Mouse (Mus musculus) hindbrain, embryonic 11.5 days (tissue): ENCODE data around the gene Nabp1. TPM values are rescaled to one million over a fixed set of nuclear protein-coding genes. Genes with fewer than 3 reads are reported as not detected.

Source experiments
- ATAC-seq: fragments of 200-750 bp; cut with Nextera tagmentation; 2 replicates; pipeline ENCODE4 v1.8.0; 2017; ENCODE audit warnings: mild to moderate bottlenecking, moderate TSS enrichment, moderate library complexity; ENCODE audit not compliant: low FRiP score
- DNase-seq: peaks from one replicate; pipeline ENCODE4 v3.0.0-alpha.2; 2015; ENCODE audit warnings: low spot score
- H3K27ac ChIP-seq: fragments of 300-500 bp; sonication (generic); 2 replicates; pipeline ENCODE4 v1.5.1; 2014; ENCODE audit warnings: mild to moderate bottlenecking, low read depth, low read length
- H3K27me3 ChIP-seq: fragments of 300-500 bp; sonication (generic); 2 replicates; pipeline ENCODE4 v1.6.1; 2014; ENCODE audit warnings: mild to moderate bottlenecking, low read length, moderate library complexity, mixed read lengths; ENCODE audit not compliant: control insufficient read depth, insufficient read depth
- H3K36me3 ChIP-seq: fragments of 300-500 bp; sonication (generic); 2 replicates; pipeline ENCODE4 v1.6.1; 2014; ENCODE audit warnings: mild to moderate bottlenecking, low read length, moderate library complexity, mixed read lengths; ENCODE audit not compliant: control insufficient read depth, insufficient read depth
- H3K4me1 ChIP-seq: fragments of 300-500 bp; sonication (generic); replicated peaks from 2 replicates; pipeline ENCODE4 v1.6.1; 2014; ENCODE audit warnings: low read length, mixed read lengths; ENCODE audit not compliant: control insufficient read depth, insufficient read depth
- H3K4me2 ChIP-seq: fragments of 300-500 bp; sonication (generic); replicated peaks from 2 replicates; pipeline ENCODE4 v1.6.1; 2014; ENCODE audit warnings: mild to moderate bottlenecking, low read depth, low read length
- H3K4me3 ChIP-seq: fragments of 300-500 bp; sonication (generic); 2 replicates; pipeline ENCODE4 v1.5.1; 2014; ENCODE audit warnings: low read depth, low read length
- H3K9ac ChIP-seq: fragments of 300-500 bp; sonication (generic); 2 replicates; pipeline ENCODE4 v1.6.1; 2014; ENCODE audit warnings: low read depth, low read length
- H3K9me3 ChIP-seq: fragments of 300-500 bp; sonication (generic); 2 replicates; pipeline ENCODE4 v1.6.1; 2016; ENCODE audit warnings: low read length; ENCODE audit not compliant: control insufficient read depth
- WGBS: fragments of 180-500 bp; shearing (Covaris S2); extraction: QIAGEN DNeasy Blood & Tissue Kit; methylation state at CpG from one replicate; pipeline ENCODE4 v1.1.7; 2014; 5-methylcytosine and 5-hydroxymethylcytosine counted together
- polyA plus RNA-seq: library from polyadenylated mRNA; unstranded; fragments of >200 nt; fragmentation: Nextera tagmentation; extraction: Ambion mirVana; gene quantifications from 2 replicates; pipeline ENCODE4 v1.2.1, GENCODE M21; 2014

Gene Nabp1
- polyA plus RNA-seq, 1 experiment from 2014 or later: 10.9 TPM

GRCm38 (mm10) chr1:51502353-51502752 lies 24.1 kb upstream of the Nabp1 start:
- Histone ChIP-seq H3K27ac (no peak overlapping the region), H3K4me1 (no peaks in the 10 kb centered on the region), H3K4me3 (no peak overlapping the region), H3K9ac (no peak overlapping the region), H3K27me3 (no peaks in the 10 kb centered on the region), H3K36me3 (no peaks in the 10 kb centered on the region), H3K9me3 (no peaks in the 10 kb centered on the region), H3K4me2 (no peak overlapping the region)
- DNase-seq: no peak
- WGBS: 80% methylated on average over 5 of the region's 5 CpGs
- ATAC-seq: no peak

GRCm38 (mm10) chr1:51501251-51501650 lies 23.0 kb upstream of the Nabp1 start:
- WGBS: 90% methylated on average over 12 of the region's 12 CpGs
- no peaks in the 10 kb centered on the region for H3K36me3 ChIP-seq
- no peak overlapping the region for H3K9ac ChIP-seq
- no peak overlapping the region for H3K4me2 ChIP-seq
- no peaks in the 10 kb centered on the region for H3K27me3 ChIP-seq
- no peak overlapping the region for H3K27ac ChIP-seq
- DNase-seq (no peak), ATAC-seq (no peak)
- no peak overlapping the region for H3K4me3 ChIP-seq
- no peaks in the 10 kb centered on the region for H3K4me1 ChIP-seq
- H3K9me3 ChIP-seq: no peaks in the 10 kb centered on the region

GRCm38 (mm10) chr1:51498601-51499098 lies 20.4 kb upstream of the Nabp1 start:
- no peak for ATAC-seq
- H3K27me3 ChIP-seq: no peaks in the 10 kb centered on the region
- 66% methylated on average over 2 of the region's 2 CpGs for WGBS
- no peaks in the 10 kb centered on the region for H3K36me3 ChIP-seq
- H3K4me2 ChIP-seq: no peak overlapping the region
- H3K4me1 ChIP-seq: no peaks in the 10 kb centered on the region
- no peak overlapping the region for H3K27ac ChIP-seq
- H3K9me3 ChIP-seq: no peaks in the 10 kb centered on the region
- H3K9ac ChIP-seq: no peak overlapping the region
- H3K4me3 ChIP-seq: no peak overlapping the region
- DNase-seq: no peak

- no peak overlapping the region for H3K4me2 ChIP-seq
- no peaks in the 10 kb centered on the region for H3K4me1 ChIP-seq
- H3K9ac ChIP-seq: no peak overlapping the region
- 92% methylated on average over 1 of the region's 1 CpGs for WGBS
- no peaks in the 10 kb centered on the region for H3K36me3 ChIP-seq
- no peak overlapping the region for H3K27ac ChIP-seq
- DNase-seq: no peak
- H3K4me3 ChIP-seq: no peak overlapping the region
- no peaks in the 10 kb centered on the region for H3K27me3 ChIP-seq
- no peak for ATAC-seq
- H3K9me3 ChIP-seq: no peaks in the 10 kb centered on the region
These were observed 17.9 kb upstream of the Nabp1 start for GRCm38 (mm10) chr1:51496163-51496562.

- ATAC-seq (no peak), DNase-seq (no peak)
- Histone ChIP-seq H3K4me2 (no peak overlapping the region), H3K9me3 (no peaks in the 10 kb centered on the region), H3K9ac (no peak overlapping the region), H3K27me3 (no peaks in the 10 kb centered on the region), H3K4me1 (no peaks in the 10 kb centered on the region), H3K36me3 (no peaks in the 10 kb centered on the region), H3K4me3 (no peak overlapping the region), H3K27ac (no peak overlapping the region)
- 90% methylated on average over 7 of the region's 7 CpGs for WGBS
These were observed 15.5 kb upstream of the Nabp1 start for GRCm38 (mm10) chr1:51493592-51494307.

- Histone ChIP-seq H3K36me3 (no peaks in the 10 kb centered on the region), H3K9ac (no peak overlapping the region), H3K4me3 (no peak overlapping the region), H3K27me3 (no peaks in the 10 kb centered on the region), H3K27ac (no peak overlapping the region), H3K9me3 (no peaks in the 10 kb centered on the region), H3K4me1 (no peaks in the 10 kb centered on the region), H3K4me2 (no peak overlapping the region)
- ATAC-seq (no peak), DNase-seq (no peak)
- 100% methylated on average over 1 of the region's 1 CpGs for WGBS
These were observed 8.1 kb upstream of the Nabp1 start for GRCm38 (mm10) chr1:51486291-51486690.

- no peak for DNase-seq
- Histone ChIP-seq H3K4me3 (no peak overlapping the region), H3K27ac (no peak overlapping the region), H3K27me3 (no peaks in the 10 kb centered on the region), H3K4me2 (no peak overlapping the region), H3K9ac (no peak overlapping the region), H3K4me1 (no peaks in the 10 kb centered on the region), H3K36me3 (no peaks in the 10 kb centered on the region), H3K9me3 (no peaks in the 10 kb centered on the region)
- ATAC-seq: no peak
These were observed 2.2 kb upstream of the Nabp1 start for GRCm38 (mm10) chr1:51480386-51480785.

- Histone ChIP-seq H3K4me3 (no peak overlapping the region), H3K36me3 (no peaks in the 10 kb centered on the region), H3K9me3 (no peaks in the 10 kb centered on the region), H3K27ac (no peak overlapping the region), H3K4me2 (no peak overlapping the region), H3K4me1 (no peaks in the 10 kb centered on the region), H3K27me3 (no peaks in the 10 kb centered on the region), H3K9ac (no peak overlapping the region)
- DNase-seq (no peak), ATAC-seq (no peak)
- WGBS: 100% methylated on average over 1 of the region's 1 CpGs
These were observed 1.5 kb upstream of the Nabp1 start for GRCm38 (mm10) chr1:51479691-51480090.

- no peak overlapping the region for H3K9ac ChIP-seq
- no peak for DNase-seq
- ATAC-seq: no peak
- no peaks in the 10 kb centered on the region for H3K36me3 ChIP-seq
- H3K4me3 ChIP-seq: peak overlapping the region; percentile 63
- H3K27me3 ChIP-seq: no peaks in the 10 kb centered on the region
- H3K27ac ChIP-seq: no peak overlapping the region
- H3K4me2 ChIP-seq: peak overlapping the region; percentile 92
- WGBS: 83% methylated on average over 1 of the region's 1 CpGs
- no peaks in the 10 kb centered on the region for H3K9me3 ChIP-seq
- H3K4me1 ChIP-seq: no peaks in the 10 kb centered on the region
These were observed 753 bp upstream of the Nabp1 start for GRCm38 (mm10) chr1:51479027-51479329.
